Mouse (Mus musculus): ENCODE measurements around the gene Wwox.

Wwox gene

DNA sequence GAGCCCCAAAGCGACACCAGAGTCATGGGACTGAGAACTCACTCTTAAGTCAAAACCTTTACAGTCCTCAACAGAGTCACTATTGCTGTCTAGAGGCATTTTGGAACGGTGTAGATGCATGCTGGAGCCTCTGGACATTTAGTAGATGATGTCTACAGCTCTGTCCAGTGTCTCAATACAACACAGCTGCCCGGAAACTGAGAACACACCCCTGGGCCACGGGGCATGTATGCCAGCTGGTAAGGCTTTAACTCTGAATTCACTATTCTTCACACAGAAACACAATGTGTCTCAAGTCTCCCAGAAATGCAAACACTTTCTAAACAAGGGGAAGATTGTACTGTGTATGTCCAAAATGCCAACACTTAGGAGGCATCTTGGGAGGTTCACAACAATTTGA, 584.6 kb downstream of the Wwox start:
- no peak for DNase-seq (ENCODE audit: low spot score)

DNA sequence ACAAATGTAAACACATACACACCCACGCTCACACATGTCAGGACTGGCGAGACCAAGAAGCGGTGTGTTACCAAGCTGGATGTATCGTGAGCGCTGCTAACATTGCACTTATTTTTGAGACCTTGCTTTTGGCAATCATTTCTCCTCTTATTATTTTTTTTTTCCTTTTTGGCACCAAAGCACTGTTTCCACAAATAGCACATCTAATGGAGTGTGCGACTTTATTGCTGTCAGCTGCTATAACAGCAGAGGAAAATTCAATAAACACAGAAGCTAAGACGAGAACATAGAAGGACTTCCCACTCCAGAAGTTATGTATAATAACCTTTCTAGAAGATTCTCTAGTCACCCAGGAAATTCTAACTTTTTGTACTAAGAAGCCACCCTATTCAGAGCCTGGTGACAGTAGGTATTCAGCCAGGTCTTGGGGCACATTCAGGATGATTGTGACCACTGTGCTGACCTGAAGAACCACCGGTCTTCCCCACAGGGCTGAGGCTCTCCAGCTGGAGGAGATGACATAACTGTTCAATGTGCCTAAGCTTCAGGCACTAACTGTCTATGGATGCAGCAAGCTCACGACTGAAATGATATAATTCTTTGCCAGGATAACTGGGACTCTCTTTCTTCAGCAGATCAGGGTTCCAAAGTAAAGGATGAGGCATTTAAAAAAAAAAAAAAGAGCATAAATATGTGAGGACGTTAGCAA, 586.1 kb downstream of the Wwox start:
- DNase-seq (ENCODE audit: low spot score) = no peak

DNA sequence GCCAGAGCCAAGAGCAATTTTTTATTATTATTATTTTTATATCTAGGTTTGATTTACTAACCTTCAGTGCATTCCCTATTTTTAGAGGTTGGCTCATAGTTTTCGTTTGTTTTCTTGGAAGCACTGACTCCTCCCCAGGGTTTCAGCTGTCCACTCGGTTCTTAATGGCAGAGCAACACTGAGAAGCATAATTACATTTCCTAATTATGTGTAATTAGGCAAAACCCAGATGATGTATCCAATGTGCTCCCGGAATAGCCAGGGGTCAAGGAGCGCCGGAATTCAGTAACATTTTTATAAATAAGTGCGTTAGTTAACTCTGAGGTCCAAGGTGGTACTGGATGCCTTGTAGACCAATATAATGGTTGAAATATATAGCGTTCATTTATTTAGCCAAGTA, 586.7 kb downstream of the Wwox start:
- DNase-seq (ENCODE audit: low spot score) = no peak

DNA sequence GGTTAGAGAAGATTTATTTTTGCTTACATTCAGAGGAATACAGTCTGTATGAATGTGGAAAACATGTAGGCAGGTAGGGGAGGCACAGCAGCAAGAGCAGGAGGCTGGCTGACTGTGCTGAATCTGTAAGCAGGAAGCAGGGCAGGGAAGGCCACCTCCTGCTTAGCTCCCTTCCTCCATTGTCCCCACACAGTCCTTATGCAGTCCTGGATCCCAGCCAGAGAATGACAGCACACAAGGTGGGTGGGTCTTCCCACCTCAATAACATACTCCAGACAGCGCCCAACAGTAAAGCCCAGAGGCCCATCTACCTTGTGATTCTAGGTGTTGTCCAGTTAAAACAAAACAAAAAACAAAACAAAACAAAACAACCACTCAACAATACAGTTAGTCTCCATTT, 593.7 kb downstream of the Wwox start:
- DNase-seq (ENCODE audit: low spot score) = no peak

DNA sequence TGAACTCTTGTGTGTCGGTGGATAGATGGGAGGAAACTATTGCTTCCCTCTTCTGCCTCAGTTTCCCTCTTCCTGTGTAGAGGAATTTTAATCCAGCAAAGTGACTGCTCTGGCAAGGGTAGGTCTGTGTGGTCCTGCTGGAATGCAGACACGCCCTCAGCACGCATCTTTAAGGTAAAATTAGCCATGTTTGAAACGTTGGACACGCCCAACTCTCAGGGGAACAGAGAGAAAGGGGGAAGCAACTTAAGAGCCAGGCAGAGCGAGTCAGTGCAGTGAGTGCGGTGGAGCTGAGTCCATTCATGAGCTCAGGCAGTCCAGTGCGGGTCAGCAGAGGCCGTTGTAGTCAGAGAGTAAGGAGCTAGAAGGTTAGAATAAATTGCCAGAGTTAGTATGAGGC, 596.6 kb downstream of the Wwox start:
- no peak for DNase-seq (ENCODE audit: low spot score)

DNA sequence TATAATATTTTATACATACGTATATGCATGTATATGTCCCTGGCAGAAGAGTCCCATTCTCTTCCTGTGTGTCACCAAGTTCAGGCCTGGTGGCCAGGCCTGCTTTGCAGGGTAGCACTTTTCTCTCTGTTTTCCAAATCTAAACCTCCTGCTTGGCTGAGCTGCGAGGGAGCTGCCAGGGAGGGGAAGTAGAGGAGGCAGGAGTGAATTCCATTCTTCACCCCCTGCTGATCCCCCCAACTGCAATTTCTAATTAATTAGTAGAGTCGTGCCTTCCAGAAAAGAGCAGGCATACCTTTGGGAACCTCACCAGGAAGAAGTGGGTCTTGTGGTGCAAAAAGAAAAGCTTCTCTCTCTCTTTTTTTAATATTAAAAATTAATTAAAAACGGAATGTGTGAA, 599.0 kb downstream of the Wwox start:
- DNase-seq (ENCODE audit: low spot score) = no peak

DNA sequence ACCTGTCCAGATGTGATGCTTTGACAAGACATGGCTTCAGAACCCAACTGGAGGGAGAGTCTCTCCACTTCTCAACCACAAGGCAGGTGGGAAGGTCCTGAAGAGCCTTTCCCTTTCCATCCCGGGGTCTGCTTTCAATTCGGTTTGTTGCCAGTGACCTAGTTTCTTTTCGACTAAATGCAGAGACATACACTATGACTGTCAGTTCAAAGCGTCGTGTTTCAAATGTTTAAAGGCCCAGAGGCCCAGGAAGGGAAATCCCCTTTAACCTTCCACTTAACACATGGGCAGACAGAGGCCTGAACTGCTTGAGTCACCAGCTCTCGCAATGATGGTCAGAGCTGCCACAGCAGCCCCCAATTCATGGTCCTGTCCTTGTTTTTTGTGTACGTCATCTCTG, 606.3 kb downstream of the Wwox start:
- no peak for DNase-seq (ENCODE audit: low spot score)

DNA sequence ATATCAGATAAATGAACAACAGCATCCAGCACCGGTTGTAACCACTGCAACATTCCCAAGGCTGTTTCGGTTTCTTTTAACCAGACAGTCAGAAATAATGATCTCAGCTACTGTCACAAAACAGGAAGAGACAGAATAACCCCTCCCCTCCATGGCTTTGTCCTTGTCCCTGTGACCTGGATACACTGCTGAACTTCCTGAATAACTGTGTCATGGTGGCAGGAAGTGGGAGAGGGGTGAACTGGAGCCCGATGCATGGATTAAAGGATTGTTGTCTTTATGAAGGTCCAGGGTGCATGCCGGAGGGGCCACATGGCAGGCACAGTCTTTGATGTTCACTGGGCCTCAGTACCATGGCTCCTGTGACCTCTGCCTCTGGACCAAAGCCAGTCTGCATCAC, 607.0 kb downstream of the Wwox start:
- DNase-seq (ENCODE audit: low spot score) = no peak

DNA sequence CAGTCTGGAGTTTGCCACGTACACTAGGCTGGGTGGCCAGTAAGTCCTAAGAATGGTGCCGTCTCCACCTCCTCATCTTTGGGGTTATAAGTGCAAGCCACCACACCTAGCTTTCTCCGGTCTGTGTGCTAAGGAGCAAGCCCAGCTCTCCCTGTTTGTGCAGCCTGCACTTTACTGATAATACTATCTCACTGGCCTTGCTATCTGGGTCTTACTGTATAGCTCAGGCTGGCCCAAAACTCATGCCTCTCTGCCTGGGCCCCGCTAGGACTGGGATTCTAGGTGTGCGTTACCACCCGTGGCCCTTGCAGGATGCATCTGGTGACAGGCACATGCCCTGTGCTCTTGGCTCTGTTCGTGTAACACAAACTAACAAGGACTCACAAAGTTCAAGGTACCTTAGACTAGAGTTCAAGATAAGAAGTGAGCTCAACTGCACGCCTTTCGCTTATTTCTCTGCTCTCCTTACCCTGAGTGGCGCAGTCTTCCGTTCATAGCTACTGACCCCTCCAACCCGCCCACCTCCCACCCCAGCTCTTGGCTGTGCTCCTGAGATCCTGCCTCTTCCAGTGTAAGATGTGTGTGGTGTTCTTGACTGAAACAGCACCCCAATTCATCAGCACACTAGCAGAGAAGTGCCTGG, 618.9 kb downstream of the Wwox start:
- no peak for DNase-seq (ENCODE audit: low spot score)

DNA sequence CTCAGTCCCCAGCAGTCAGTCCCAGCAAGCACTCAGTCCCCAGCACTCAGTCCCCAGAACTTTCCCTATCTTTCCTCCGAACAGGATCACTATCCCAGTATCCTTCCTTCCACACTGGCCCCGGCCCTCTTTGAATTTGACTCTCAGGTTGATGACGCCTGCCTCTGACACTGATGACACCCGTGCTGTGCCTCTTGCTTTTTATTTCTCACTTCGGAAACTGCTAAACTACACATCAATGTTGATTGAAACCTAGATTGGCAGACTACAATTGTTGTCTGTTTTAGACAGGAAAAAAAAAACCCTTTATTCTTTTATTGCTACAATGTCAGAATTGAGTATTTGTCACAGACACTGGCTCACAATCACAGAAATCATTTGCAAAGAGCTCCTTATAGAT, 624.2 kb downstream of the Wwox start:
- no peak for DNase-seq (ENCODE audit: low spot score)

DNA sequence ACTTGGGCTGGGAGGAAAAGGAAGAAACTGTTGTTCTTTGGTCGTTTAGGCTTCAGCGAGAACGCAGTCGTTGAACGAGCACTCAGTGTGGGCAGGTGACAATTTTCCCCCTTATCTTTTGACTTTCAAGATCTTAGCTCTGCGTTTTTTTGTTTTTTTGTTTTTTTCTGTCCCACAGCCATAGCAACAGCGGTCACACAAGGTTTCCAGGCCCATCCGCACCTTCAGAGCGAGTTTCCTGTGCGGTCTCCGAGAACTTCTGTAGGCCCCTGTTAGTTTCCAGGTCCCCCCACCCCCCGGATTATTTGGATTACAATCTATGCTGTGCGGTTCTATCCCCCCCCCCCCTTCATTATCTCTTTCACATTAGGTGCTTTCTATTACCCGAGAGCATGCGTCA, 625.2 kb downstream of the Wwox start:
- DNase-seq (ENCODE audit: low spot score) = no peak

DNA sequence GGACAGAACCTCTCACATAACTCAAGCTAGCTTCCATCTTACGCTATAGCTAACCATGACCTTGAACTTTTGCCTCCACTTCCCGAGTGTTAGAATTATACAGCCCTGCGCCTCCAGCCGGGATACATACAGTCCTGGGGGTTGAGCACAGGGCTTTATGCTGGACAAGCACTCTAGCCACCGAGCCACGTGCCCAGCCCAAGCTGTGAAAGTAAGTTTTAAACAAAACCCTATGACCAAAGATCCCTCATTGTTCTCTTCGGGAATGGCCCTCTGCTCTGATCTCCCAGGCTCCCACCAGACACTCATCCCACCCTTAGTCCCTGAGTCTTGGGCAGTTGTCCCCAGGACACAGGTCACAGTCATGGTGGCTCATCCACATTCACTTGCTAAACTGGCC, 625.9 kb downstream of the Wwox start:
- DNase-seq (ENCODE audit: low spot score) = no peak

DNA sequence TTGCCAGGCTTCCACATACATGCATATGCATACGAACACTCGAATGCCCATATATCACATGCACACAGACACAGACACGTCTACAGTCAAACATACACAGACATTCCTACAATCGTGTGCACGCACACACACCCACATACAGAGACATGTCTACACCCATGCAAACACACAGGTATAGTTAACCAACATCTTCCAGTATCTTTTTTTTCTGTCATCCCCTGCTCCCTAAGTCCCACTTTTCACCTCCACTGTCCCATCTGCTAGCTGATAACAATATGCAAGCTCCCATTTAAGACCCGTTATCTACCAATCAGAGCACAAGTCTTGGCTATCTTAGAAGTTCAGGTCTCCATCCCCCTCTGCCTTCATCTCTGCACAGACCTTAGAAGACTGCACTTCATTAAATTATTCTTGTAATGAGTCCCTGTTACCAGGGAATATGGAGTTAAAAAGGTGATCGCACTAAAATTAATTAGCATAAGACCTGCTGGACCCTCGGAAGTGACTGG, 627.1 kb downstream of the Wwox start:
- DNase-seq (ENCODE audit: low spot score) = no peak

DNA sequence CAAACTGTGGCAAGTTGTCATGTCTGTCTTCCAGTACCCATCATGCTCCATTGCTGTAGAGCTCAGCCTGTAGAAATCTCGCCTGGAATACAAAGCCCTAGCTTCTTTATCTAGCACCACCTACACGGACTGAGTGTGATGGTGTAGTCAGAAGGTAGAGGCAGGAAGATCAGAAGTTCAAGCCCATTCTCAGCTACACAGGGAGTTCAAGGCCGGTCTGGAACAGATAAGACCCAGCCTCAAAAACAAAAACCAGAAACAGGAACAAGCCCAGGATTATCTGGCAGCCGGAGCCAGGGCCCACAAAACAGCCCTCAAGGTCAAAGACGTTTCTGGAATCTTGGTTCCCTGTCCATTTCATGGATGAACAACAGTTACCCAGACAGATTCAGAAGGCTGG, 629.3 kb downstream of the Wwox start:
- no peak for DNase-seq (ENCODE audit: low spot score)

DNA sequence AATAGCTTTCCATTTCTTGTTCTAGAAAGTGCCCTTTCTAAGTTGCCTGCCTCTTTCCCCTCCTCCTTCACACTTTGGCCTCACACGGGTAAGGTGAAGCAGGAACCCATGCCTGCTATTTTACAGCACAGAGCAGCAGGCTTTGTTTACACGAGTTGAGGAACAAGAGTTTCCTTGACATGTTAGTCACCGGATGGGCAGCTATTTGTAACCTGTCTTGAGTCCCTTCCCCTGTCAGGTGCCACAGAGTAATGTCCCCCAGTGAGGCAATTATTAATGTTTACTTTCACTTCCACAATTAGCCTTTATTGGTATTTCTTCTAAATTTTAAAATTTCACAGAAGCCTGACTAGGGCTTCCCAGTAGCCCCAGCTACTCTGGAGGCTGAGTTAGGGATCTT, 630.8 kb downstream of the Wwox start:
- no peak for DNase-seq (ENCODE audit: low spot score)

DNA sequence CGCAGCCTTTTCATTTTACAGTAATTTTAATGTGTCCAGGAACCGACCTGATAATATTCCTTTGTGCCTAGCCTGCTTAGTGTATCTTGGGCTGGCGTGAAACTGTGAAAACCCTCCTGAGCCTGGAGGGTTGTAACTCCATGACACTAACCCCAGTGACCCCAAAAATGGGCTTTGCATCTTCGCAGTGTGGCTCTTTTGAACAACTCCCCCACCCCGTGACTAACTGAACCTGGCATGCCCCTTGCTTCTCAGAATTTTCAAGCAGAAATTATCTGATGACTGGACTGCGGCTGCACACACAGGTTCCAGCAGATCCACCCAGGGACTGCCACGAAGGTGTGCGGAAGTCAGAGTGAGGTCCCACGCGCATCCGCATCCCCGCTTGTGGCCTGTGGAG, 631.8 kb downstream of the Wwox start:
- no peak for DNase-seq (ENCODE audit: low spot score)

DNA sequence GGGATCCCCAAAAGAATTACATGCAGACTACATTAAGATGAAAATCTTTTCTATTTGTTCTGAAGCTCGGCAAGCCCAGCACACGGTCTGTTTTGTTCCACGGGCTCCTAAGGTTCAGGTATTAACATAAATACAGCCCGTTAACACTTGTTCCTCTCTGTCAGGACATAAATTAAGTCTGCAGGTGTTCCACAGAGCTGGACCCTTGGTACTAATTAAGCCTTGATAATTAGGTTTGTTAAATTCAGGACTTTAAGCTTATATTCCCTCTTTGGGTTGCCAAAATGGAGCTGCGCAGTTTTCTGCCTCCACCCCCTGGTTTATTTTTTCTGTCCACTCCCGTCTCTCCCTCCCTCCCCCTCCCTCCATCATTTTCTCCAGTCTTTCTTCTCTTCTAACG, 638.8 kb downstream of the Wwox start:
- no peak for DNase-seq (ENCODE audit: low spot score)

DNA sequence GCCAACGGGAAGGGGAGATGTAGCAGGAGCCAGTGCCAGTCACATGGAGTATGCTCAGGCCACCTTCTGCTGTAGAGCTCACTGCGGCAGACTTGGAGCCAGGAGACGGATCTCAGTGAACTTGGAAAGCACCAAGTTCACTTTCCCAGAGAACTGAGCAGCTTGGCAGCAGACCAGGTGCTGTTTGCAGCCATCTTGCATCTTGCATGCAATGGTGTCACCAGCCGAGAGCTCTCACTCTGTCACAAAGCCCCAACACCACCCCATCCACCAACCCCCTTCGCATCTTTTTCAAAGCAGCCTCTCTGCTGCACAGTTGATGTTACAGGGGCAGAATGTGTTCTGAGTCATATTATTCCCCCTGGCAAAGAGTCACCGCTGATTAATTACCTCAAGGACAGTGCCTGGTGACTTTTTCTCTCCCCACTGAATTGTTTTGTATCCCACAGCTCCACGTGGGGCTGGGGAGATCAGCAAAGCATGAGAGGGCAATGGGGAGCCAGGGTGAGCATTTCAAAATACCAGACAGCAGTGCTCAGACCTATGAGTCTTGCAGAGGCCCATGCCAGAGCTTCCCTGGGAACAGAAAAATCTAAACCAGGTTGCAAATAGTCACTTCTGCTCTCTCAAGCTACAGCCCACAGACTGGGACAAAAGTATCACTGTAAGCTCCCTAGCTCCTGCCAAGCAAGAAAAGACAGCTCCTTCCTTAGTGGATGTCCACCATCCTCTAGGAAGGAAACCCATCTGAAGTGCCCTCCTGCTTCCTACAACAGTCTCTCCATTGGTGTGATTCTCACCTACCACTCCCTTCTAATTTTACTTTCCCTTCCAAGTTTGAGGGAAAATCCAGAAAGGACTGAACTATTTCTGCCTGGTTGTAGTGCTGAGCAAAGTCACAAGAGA, 642.1 kb downstream of the Wwox start:
- DNase-seq (ENCODE audit: low spot score) = no peak

DNA sequence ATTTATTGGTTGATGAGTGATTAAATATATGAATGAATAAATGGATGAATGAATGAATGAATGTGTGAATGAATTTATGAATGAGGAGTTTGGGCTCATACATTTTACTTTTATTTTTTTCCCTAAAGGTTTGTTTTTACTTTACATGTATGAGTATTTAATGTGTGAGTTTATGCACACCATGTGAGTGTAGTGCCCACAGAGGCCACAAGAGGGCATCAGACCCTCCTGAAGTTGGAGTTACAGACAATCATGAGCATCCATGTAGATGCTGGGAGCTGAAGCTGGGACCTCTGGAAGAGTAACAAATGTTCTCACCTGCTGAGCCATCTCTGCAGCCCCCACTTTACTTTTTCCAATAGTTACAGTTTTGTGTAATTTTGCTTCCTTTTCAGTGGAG, 648.7 kb downstream of the Wwox start:
- DNase-seq (ENCODE audit: low spot score) = no peak

DNA sequence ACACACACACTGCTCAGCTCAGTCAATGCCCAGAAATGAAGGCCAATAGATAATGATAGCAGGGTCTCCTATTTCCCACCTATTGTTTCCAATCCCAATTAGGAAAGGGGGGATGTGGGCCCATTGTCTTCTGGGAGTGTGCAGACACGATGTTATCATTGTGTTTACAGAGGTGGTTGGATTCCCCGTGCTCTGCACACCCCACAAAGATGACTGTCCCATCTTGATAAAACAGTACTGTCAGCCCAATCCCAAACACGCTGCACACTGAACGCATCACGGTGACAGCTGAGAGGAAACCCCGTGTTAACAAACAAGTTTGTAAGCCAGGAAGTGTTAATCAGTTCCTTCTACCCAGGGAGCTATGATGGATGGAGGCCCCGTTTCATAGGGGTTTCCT, 650.3 kb downstream of the Wwox start:
- no peak for DNase-seq (ENCODE audit: low spot score)

DNA sequence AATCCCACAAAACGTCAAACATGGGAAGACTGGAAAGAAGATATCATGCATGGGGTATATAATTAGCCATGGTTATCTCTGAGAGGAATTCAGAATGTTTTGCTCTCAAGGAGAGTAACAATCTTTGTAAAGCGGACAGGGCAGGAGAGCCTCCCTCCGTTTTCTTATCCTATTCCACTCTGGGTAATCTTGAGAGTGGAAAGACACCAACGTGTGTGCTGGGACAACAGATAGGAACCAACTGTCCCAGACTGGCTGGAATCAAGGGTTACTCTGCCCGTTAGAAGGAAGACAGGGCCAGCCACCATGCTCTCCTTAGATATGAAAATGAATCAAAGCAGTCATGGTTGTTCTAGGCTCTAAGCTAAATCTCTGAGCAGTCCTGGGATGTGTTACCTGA, 650.7 kb downstream of the Wwox start:
- no peak for DNase-seq (ENCODE audit: low spot score)

DNA sequence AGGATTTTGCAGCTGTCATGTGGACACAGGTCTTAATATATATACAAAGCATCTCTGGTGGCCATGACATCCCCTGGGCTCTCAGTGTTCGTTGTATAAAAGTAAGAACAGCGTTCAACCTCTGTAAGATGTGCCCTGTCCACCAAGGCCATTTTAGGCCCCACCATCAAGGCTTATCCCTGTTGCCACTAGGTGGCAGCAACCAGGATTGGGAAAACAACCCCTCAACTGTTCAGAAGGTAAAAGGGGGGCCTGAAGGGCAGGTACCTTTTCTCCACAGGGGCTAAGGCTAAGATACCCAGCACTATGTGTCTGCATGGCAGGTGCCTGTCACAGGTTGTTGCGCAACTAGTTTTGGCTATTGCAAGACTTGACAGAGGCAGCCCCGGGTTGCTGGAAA, 656.1 kb downstream of the Wwox start:
- no peak for DNase-seq (ENCODE audit: low spot score)

DNA sequence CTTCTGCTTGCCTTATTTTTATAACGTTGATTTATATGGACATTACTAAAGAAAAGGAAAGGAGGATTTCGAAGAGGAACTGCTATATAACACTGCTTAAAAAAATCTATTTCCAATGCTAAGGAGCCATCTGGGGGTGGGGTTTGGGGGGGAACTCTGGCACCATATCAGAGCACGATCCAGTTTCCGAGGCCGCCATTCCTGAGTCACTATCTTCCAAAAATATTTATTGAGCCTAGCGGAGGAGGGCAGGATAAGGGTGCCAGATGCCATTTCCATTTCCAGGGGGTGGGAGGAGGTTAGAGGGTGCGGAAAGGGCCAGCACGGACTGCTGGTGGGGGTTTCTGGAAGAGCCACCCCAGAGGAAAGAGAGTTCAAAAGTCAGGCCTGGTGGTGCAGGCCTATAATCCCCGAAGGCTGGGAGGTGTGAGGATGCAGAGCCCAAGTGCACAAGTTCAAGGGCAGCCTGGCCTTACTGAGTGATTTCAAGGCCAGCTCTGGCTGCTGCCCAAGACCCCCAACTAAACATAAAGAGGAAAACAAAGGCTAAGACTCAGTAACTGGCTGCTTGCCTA, 658.6 kb downstream of the Wwox start:
- DNase-seq (ENCODE audit: low spot score) = no peak
